Mouse (Mus musculus): ENCODE measurements around the gene Nsfl1c.

Gene Nsfl1c

GRCm38 (mm10) chr2:151544673-151545072, 50.7 kb downstream of the Nsfl1c start:
- no peak for DNase-seq

- DNase-seq: no peak
Observed at GRCm38 (mm10) chr2:151546571-151546970, 52.6 kb downstream of the Nsfl1c start.

- no peak for DNase-seq
Observed at GRCm38 (mm10) chr2:151549615-151550121, 55.7 kb downstream of the Nsfl1c start.

Data from right cerebral cortex, postnatal 4 days (tissue).